Mouse (Mus musculus) large intestine, adult 2 months (tissue): ENCODE data around the gene Atp5e. TPM values are rescaled to one million over a fixed set of nuclear protein-coding genes. Genes with fewer than 3 reads are reported as not detected.

Experiments
- DNase-seq: peaks from one replicate; pipeline ENCODE4 v3.0.0-alpha.2; 2012; ENCODE audit warnings: low read depth, low spot score
- WGBS: fragments of 180-500 bp; shearing (Covaris S2); methylation state at CpG from one replicate; pipeline ENCODE4 v1.1.7; 2018; 5-methylcytosine and 5-hydroxymethylcytosine counted together
- polyA plus RNA-seq: library from polyadenylated mRNA; depleted of rRNA; stranded (reverse); fragments of >200 nt; gene quantifications from 2 replicates; pipeline ENCODE4 v1.2.3, GENCODE M21; 2012

Atp5e gene
- polyA plus RNA-seq, 1 experiment, result 453 TPM

DNA sequence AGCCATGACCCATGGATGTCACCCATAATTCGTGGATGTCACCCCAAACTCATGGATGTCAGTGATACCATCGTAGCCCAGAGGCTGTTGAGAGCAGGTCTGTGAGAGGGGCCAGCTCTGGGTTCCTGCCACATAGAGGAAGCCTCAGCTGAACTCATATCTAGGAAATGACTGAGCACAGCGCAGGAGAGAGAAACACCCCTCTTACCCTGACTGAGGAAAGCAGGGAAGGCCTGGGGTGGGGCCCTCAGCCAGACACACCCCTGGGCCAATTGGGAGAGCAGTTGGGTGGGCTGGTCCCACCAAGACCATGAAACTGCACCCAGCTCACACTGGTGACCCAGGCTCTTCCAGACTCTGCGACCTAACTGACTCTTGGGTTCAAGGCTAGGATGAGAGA lies 13.6 kb downstream of the Atp5e start, which contains the start of gene Tubb1:
Gene Tubb1 (plus strand): TSS at position 343 of the 400 bp plus-strand sequence.
- no peak for DNase-seq
- 71% methylated on average over 4 of the region's 4 CpGs for WGBS

DNA sequence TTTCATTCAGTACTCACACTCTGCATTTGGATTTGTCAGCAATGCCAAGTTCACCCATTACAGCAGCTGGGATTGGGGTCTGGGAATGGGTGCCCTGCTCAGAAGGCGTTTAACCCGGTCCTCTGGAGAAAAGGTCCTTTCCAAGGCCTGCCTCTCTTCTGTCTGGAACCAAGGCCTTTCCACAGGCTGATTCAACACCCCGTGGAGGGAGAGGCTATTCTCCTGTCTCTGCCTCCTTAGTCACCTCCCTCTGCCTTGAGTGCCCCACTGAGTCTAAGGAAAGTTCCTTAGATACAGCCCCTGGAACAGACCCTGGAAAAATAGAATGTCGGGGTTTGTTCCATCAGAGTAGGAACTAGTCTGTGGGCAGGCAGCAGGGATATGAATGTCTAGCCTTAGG lies 15.5 kb downstream of the Atp5e start:
- 84% methylated on average over 4 of the region's 4 CpGs for WGBS
- DNase-seq, result no peak

DNA sequence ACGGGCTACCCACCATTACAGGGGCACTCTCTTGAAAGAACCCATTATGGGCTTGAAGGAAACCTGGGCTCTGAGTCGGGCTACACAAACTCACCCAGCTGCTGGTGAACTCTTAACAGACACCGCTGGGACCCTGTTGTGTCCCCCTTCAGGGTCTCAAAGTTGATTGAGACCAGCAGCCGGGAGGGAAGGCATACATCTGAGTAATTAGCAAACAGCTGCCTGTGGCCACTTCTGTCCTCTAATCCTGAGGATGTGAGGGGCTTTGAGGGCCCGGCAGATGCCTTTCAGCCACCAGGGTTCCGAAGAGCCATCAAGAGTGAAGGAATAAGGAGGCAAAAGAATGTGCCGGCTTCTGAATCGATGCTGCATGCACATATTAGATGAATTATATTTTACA lies 17.0 kb downstream of the Atp5e start:
- no peak for DNase-seq
- WGBS, result 76% methylated on average over 8 of the region's 8 CpGs

DNA sequence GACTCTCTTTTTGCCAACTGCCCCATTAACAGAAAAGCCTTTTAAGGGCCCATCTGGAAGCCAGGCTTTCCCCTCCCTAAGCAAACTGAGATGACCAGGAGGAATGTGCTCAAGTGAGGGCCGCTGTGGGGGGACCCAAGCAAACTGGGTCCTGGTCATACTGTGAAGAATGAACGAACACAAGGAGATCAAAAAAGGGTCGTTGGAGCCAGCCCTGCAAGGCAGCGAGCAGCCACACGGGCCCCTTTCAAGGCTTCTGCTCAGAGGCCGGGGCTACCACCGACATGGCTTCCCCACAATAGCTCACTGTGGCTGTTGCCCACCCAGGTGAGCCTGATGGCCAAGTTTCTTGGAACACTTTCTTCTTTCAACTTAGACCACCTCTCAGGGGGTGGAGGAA lies 17.4 kb downstream of the Atp5e start:
- DNase-seq, result no peak
- WGBS, result 54% methylated on average over 7 of the region's 7 CpGs

DNA sequence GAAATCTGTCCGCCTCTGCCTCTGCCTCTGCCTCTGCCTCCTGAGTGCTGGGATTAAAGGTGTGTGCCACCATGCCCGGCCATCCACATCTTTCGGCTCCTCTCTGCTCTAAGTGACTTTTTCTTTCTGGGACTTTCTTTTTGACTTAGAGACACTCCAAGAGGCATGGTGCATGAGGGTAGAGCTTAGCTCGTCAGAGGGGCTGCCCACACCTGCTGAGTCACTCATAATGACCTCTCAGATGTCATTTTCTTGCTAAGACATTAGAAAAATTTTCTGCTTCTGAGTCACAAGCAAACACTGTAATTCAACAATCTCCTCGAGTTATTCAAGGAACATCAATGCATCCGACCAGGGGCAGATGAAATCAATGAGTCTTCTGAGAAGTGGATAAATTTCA lies 18.9 kb downstream of the Atp5e start:
- DNase-seq, result no peak
- WGBS, result 80% methylated on average over 6 of the region's 6 CpGs

DNA sequence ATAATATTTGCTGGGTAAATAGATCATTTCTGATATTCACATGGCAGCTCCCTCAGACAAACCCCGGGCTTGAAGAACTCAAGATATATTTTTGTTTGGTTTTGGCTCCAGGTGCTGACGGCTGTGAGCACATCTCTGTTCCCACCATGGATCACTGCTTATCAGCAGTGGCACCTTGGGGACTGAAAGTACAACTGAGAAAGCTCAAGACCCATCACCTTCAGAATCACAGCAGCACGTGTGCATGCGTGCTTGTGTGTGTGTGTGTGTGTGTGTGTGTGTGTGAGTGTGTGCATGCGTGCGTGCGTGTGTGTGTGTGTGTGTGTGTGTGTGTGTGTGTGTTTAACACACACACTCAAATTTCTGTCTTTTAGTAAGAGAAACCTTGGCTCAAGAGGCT lies 19.5 kb downstream of the Atp5e start:
- no peak for DNase-seq
- WGBS, result 73% methylated on average over 7 of the region's 7 CpGs

DNA sequence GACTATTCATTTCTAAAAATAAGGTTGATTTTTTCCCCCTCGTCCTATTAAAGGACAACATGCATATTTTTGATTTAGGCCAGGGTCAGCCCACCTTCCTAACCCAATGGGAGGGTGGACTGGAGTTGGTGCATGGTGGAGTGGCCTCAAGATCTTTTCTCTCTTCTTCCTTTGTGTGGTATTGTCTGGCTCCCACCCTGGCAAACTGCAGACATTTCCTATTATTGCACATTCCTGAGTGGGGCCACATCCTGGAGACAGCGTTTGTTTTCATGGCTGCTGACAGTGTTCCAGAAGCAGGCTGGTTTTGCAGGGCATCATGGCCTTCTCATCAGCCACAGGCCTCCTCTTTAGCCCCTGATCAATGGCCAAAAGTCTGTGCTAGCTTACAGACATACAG lies 20.9 kb downstream of the Atp5e start:
- no peak for DNase-seq
- WGBS, result 43% methylated on average over 2 of the region's 2 CpGs

DNA sequence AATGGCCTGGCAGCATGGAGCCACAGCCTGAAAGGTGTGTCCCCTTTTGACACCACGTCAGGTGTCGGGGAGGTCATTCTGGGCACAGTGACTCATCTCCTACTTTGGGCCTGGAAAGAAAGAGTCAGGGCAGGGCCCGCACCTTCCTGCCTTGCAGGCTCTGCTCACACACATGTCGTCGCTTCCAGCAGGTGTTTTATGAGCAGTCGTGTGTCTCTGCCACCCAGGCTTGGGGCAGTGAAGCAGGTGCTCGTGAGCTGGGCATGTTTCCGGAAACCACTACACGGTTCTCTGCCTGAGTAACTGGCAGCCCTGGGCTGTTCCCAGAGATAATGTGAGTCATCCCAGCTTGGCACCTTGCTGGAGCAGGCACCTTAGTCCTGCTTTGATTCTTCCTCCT lies 21.4 kb downstream of the Atp5e start:
- peak; percentile 57 for DNase-seq
- 26% methylated on average over 9 of the region's 9 CpGs for WGBS

DNA sequence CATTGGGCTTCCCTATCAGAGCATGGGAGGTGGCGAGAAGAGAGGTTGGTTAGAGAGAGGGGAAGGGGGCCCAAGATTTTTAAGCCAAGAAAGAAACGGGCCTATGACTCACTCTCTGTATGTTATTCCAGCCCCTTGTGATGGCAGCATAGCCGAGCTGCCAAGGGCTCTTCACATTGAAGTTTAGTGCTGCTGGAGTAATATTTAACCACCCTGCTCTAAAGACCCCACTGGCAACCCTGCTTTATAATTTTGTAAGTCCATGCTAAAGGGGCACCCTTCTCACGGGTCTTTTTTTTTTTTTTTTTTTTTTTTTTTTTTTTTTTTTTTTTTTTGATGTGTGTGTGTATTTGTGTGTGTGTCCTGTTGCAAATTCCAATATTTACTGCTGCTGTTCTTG lies 22.0 kb downstream of the Atp5e start:
- no peak for DNase-seq
- 43% methylated on average over 4 of the region's 4 CpGs for WGBS

DNA sequence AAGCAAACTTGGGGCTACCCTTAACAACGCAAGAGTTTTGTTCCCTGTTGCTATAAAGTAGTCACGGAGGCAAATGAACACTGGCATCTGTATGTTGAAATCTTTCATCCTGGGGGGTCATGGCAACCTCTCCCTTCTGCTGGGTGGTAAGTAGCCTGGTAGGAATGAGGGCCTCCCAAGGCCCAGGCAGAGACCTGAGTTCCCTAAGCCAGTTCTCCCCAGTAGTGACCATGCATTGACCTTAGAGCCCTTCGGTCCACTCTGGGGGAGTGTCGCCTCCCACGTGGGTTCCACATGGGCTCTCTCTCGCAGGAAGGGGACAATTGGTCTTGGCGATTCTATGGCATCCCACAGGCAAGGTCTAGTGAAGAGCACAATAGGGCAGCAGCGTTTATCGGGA lies 23.9 kb downstream of the Atp5e start:
- no peak for DNase-seq
- WGBS, result 90% methylated on average over 9 of the region's 9 CpGs

DNA sequence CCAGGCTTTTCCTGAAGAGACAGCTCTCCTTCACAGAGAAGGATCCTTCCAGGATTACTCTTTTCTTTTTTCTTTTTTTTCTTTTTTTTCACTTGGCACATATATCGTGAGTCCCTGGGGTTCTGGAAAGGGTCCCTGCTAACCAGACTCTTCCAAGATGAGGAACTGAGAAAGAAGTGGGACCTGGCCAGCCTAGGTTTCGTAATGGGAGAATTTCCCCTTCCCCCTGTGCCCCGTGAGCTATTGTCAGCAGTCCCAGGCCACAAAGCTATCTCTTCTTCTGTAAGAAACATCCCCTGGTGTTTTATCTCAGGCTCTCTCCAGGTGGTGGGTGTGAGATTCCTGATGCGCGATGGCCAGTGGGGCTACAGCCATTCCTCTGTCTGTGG lies 24.5 kb downstream of the Atp5e start:
- WGBS, result 84% methylated on average over 5 of the region's 5 CpGs
- DNase-seq, result no peak

DNA sequence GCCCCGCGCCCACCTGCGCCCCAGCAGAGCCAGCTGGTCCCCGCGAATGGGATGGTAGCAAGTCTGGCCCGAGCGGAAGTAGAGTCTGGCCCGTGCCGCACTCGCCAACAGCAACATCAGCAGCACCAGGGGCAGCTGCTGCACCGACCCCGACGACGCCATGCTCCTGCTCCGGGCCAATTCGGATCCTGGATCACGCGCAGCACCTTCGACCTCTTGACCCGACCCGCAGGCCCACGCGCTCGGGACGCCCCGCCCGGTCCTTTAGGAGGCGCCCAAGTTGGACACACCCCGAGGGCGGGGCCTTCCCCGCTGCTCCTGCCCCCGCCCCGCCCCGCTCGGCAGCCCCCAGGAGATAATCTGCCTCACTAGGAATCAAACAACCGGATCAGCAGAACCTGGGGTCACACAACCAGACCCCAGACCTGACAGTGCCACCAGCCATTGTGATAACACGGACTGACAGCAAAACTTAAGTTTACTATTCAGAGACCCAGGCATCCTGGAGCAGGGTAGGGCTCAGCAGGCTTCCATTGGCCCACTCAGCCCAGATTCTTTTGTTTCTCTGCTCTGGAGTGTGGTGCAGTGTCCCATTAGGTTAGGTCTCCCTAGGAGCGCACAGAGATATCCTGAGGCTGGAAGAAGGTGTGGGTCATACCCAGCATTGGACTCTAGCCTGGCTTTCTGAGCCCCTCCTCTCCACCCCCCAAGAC lies 25.0 kb downstream of the Atp5e start, which contains the start of gene Ctsz:
Gene Ctsz (minus strand): TSS at position 303 of the 713 bp plus-strand sequence.
- DNase-seq, result peak; percentile 44

DNA sequence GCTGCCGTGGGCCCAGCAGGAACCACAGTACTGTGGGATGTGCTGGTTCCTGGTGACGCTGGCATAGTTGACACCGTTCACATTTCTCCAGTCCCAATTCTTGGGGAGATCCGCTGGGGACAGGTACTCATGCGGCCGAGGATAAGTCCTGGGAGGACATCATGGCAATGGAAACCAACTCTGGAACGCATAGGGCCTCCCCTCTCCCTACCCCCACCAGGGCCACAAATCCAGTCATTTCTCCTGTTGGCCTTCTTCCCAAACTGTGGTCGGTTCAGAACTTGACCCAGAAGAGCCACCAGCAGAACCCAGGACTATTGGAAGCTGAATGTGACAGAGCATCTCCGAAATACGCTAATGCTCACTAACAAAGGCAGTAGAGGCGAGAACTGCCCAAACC lies 25.7 kb downstream of the Atp5e start:
- WGBS, result 59% methylated on average over 11 of the region's 11 CpGs
- DNase-seq, result no peak

More for the DNA sequence above, 25.0 kb downstream of the Atp5e start, which contains the start of gene Ctsz:
- 2% methylated on average over 38 of the region's 38 CpGs for WGBS

DNA sequence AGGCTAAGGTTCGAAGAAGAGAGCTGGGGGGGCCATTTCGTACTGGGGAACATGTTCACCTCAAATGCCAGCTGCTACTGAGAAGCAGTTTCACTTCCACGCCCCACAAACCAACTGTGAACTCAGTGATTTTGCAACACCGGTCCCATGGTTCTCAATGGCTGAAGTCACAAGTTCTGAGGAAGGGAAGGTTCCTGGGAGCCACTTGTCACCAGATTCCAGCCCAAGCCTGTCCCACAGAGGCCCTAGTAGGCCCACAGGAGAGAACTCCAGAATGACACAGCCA lies 26.3 kb downstream of the Atp5e start:
- 52% methylated on average over 4 of the region's 4 CpGs for WGBS
- DNase-seq, result no peak

DNA sequence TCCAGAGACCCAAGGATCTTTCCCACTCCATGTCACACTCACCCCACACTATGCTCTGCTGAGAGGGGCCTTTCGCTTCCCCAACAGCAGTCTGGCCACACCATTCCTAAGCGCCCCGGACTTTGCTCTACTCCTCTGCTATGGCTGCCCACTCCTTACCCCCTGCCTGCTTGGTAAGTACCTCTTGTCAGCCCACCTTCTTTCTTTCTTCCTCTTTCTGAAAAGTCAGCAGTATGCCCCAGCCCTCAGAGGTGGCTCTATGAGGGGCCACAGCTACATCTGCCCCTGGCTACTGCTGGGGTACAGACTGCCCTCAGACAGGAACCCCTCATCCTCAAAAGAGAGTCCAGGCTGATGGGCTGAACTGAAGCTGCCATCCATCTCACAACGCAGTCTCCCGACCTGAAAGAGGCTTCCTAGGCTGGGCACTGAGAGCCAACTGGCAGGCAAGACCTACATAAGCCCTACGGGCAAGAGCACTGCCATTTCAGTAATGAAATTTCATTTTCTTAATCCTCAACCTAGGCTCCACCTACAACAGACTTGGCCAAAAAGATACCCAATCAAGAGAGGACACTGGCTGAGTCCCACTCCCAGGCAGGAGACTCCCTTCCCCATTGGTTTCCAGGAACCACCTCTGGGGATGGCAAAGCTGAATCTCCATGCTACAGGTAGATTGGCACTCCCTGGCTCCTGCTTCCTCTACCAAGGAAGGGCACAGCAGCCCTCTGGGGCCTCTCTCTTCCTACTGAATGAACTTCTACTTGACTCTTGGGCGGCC lies 26.8 kb downstream of the Atp5e start:
- no peak for DNase-seq
- WGBS, result 85% methylated on average over 7 of the region's 7 CpGs

DNA sequence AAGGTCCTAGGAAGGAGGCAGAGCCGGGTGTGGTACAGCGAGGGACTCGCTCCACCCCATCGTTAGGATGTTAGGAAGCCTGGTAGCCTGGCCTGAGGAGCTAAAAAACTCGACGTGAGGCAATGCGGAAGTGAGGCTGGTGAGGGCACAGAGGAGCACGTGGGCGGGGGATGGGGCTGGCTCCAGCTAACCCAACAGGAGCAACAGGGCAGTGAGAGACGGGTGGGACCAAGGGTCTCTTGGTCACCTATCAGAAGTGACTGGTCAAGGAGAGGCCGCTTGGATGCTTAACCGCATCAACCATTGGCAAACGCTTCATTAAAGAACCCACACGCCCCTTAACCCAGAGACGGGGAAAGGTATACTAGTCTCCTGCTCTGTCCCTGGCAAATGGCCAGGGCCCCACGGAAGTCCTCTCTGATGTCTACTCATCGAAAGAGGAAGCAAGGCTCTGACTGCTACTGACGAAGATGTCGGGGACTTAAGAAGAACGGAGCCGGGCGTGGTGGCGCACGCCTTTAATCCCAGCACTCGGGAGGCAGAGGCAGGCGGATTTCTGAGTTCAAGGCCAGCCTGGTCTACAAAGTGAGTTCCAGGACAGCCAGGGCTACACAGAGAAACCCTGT lies 27.7 kb downstream of the Atp5e start:
- DNase-seq, result no peak
- 76% methylated on average over 26 of the region's 26 CpGs for WGBS

DNA sequence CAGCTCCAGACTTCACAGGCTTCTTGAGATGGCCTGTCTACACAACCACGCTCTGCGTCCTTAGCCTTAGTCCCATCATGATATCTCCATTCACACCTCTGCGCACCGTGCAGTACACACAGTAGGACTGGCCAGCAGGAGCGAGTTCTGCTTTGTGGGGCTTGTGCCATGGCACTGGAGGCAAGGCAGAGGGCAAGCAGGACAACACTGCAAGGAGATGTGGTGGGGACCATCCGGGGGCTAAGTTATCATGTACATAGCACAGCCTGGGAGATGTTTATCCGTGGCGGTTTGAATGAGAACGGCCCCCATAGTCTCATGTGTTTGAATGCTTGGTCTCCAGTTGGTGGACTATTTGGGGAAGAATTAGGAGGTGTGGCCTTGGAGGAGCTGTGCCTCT lies 29.0 kb downstream of the Atp5e start:
- WGBS, result 97% methylated on average over 9 of the region's 9 CpGs
- DNase-seq, result no peak

DNA sequence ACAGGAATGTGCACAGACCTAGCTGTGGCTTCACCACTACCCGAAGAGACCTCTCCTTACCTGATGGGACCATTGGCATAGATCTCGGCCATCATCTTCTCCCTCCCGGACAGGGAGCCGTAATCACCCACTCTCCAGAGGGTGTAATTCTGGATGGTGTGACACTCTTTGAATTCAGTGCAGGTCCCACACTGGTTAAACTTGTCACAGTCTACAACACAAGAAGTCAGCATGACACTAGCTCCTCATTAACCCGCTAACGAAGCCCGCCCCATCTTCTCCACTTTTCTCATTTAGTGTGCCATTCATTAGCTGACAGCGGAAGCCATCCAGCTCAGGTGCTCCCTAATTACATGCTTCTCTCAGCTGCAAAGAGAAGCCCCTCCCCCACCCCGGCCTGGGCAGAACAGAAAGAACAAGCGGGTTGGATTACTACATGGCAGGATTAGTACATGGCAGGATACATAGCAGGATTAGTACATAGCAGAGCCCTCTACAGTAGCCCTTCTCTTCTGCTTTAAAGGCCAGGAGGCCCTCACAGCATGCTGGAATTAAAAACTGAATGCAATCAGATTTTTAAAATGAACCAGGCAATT lies 34.8 kb downstream of the Atp5e start:
- 90% methylated on average over 10 of the region's 10 CpGs for WGBS
- DNase-seq, result no peak

DNA sequence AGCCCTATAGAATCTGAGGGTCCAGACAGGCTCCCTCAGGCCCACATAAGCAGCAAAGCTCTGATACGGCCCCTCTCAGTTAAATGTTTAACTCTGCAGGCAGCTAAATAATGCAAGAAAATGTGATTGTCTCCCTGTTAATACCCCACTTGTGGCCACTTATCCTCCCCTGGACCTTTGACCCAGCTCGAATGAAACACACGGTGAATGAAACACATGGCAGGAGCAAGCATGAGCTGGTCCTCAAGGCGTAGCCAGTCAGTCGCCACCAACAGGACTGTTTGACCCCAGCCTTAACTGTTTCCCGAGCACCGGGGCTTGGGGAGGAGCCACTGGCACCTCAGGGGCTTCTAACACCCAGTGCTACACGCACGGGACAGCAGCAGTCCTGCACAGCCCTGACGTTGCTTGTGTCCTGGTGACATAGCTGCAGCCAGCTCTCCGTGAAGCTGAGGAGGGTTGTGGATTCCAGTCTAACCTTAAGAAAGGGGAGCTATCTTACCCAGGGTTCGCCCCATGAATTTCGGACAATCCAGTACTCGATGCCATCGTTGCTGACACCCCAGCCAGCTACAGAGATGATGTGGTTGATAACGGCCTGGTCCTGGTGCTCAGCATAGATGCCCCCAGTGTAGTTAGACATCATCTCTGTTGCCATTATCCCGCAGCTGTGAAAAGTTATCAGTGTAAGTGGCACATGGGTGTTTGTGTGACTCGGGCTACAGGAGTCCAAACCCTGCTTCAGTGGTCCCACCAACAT lies 35.6 kb downstream of the Atp5e start:
- 84% methylated on average over 18 of the region's 18 CpGs for WGBS
- DNase-seq, result no peak

DNA sequence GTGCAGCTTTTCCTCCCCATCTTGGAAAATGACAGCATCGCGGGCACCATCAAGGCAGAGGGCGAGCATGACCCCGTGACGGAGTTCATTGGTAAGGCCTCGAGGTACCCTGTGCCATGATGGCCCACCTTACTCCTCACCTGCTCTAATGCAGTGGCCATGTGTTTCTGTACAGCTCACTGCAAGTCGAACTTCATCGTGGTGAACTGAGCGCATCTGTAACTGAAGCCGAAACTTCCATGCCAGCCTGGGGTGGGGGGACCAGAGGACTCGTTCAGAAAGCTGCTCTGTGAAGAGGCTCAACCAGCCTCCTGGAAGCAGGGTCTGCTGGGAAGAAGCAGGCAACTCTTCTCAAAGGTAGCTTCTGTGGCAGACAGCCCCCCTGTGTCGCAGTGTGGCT lies 37.0 kb downstream of the Atp5e start:
- 90% methylated on average over 12 of the region's 12 CpGs for WGBS
- DNase-seq, result no peak
